Mouse (Mus musculus) erythroblast, embryonic 14.5 days (primary cell): ENCODE measurements around the gene Xylt1.

Source experiments
- GATA1 ChIP-seq: IDR thresholded peaks from 2 replicates; pipeline ENCODE4 v1.6.1; 2012; ENCODE audit warnings: low read length, inconsistent platforms, mixed read lengths
- TAL1 ChIP-seq: IDR thresholded peaks from 3 replicates; pipeline ENCODE4 v1.6.1; 2012; ENCODE audit warnings: low read length, inconsistent platforms, mixed read lengths

GRCm38 (mm10) chr7:117539931-117540330 is 159.2 kb downstream of the Xylt1 start:
- TF ChIP-seq GATA1: no peak
- no peak for TF ChIP-seq TAL1
